Mouse (Mus musculus): ENCODE data around the gene Cryba1. TPM values are rescaled to one million over a fixed set of nuclear protein-coding genes. Genes with fewer than 3 reads are reported as not detected.
"Not testable (repeated sequence)": the region's sequence is repeated elsewhere in the genome, so short reads cannot be mapped to it uniquely, and the experiment has no call there.

The Cryba1 gene
- total RNA-seq (2015; ENCODE audit: low replicate concordance), result not detected in 2 replicates
- not detected in 2 replicates for total RNA-seq (2017; ENCODE audit: low replicate concordance)

GRCm38 (mm10) chr11:77725183-77725582, at the start of gene Cryba1:
Gene Cryba1, minus strand, starts transcription at chr11:77725283.
- ATAC-seq (replicated peaks; ENCODE audit: low FRiP score, poor library complexity, severe bottlenecking), result no peak

GRCm38 (mm10) chr11:77771879-77772713, 47.0 kb upstream of the Cryba1 start:
- ATAC-seq (replicated peaks; ENCODE audit: low FRiP score, poor library complexity, severe bottlenecking), result peak; percentile 84

GRCm38 (mm10) chr11:77770346-77770745, 45.3 kb upstream of the Cryba1 start:
- ATAC-seq (replicated peaks; ENCODE audit: low FRiP score, poor library complexity, severe bottlenecking), result no peak

- no peak for ATAC-seq (replicated peaks; ENCODE audit: low FRiP score, poor library complexity, severe bottlenecking)
These were observed 44.4 kb upstream of the Cryba1 start for GRCm38 (mm10) chr11:77769496-77769895.

- ATAC-seq (replicated peaks; ENCODE audit: low FRiP score, poor library complexity, severe bottlenecking), result peak; percentile 73
These were observed 41.4 kb upstream of the Cryba1 start for GRCm38 (mm10) chr11:77766351-77767001.

- no peak for ATAC-seq (replicated peaks; ENCODE audit: low FRiP score, poor library complexity, severe bottlenecking)
These were observed 40.3 kb upstream of the Cryba1 start for GRCm38 (mm10) chr11:77765459-77765777.

- no peak for ATAC-seq (replicated peaks; ENCODE audit: low FRiP score, poor library complexity, severe bottlenecking)
These were observed 39.8 kb upstream of the Cryba1 start for GRCm38 (mm10) chr11:77764694-77765458.

- ATAC-seq (replicated peaks; ENCODE audit: low FRiP score, poor library complexity, severe bottlenecking), result peak; percentile 63
These were observed 38.7 kb upstream of the Cryba1 start for GRCm38 (mm10) chr11:77763673-77764340.

- peak; percentile 66 for ATAC-seq (replicated peaks; ENCODE audit: low FRiP score, poor library complexity, severe bottlenecking)
These were observed 37.9 kb upstream of the Cryba1 start, which contains the start of gene Myo18a for GRCm38 (mm10) chr11:77762783-77763672. Gene Myo18a, plus strand, starts transcription at chr11:77763246.

GRCm38 (mm10) chr11:77760031-77760430, 34.9 kb upstream of the Cryba1 start:
- no peak for ATAC-seq (replicated peaks; ENCODE audit: low FRiP score, poor library complexity, severe bottlenecking)

- ATAC-seq (replicated peaks; ENCODE audit: low FRiP score, poor library complexity, severe bottlenecking), result peak; percentile 73
These were observed 28.4 kb upstream of the Cryba1 start for GRCm38 (mm10) chr11:77753469-77753868.

- peak; percentile 83 for ATAC-seq (replicated peaks; ENCODE audit: low FRiP score, poor library complexity, severe bottlenecking)
These were observed 27.4 kb upstream of the Cryba1 start for GRCm38 (mm10) chr11:77752525-77752924.

- no peak for ATAC-seq (replicated peaks; ENCODE audit: low FRiP score, poor library complexity, severe bottlenecking)
These were observed 23.9 kb upstream of the Cryba1 start for GRCm38 (mm10) chr11:77748996-77749395.

GRCm38 (mm10) chr11:77747103-77747502, 22.0 kb upstream of the Cryba1 start:
- ATAC-seq (replicated peaks; ENCODE audit: low FRiP score, poor library complexity, severe bottlenecking), result not testable (repeated sequence)

GRCm38 (mm10) chr11:77746652-77747051, 21.6 kb upstream of the Cryba1 start:
- ATAC-seq (replicated peaks; ENCODE audit: low FRiP score, poor library complexity, severe bottlenecking), result no peak

GRCm38 (mm10) chr11:77743966-77744365, 18.9 kb upstream of the Cryba1 start:
- ATAC-seq (replicated peaks; ENCODE audit: low FRiP score, poor library complexity, severe bottlenecking), result peak; percentile 67; the same call in 1 of the 2 replicates

GRCm38 (mm10) chr11:77738555-77738954, 13.5 kb upstream of the Cryba1 start:
- no peak for ATAC-seq (replicated peaks; ENCODE audit: low FRiP score, poor library complexity, severe bottlenecking)

- peak; percentile 90 for ATAC-seq (replicated peaks; ENCODE audit: low FRiP score, poor library complexity, severe bottlenecking)
These were observed 12.2 kb upstream of the Cryba1 start for GRCm38 (mm10) chr11:77737289-77737688.

- ATAC-seq (replicated peaks; ENCODE audit: low FRiP score, poor library complexity, severe bottlenecking), result no peak
These were observed 3.5 kb upstream of the Cryba1 start for GRCm38 (mm10) chr11:77728587-77728986.
